Mouse (Mus musculus): ENCODE results near the gene Stim2.

GRCm38 (mm10) chr5:54062079-54062478 is 63.8 kb downstream of the Stim2 start:
- TF ChIP-seq POLR2A (IDR thresholded peaks at IDR 0.05; ENCODE audit: extremely low read depth, insufficient read depth, low read length) (no peak), CTCF (IDR thresholded peaks at IDR 0.05; ENCODE audit: low read depth, low read length) (no peak)

All from liver, adult 2 months (tissue).